Mouse (Mus musculus): ENCODE measurements around the gene Wdr92.

- TF ChIP-seq POLR2A (IDR thresholded peaks at IDR 0.05; ENCODE audit: borderline replicate concordance, extremely low read depth, insufficient read depth, insufficient read length, poor library complexity, severe bottlenecking) (no peak), CTCF (IDR thresholded peaks at IDR 0.05; ENCODE audit: borderline replicate concordance, extremely low read depth, insufficient read depth, insufficient read length) (no peak)
Measured at GRCm38 (mm10) chr11:17248715-17249114, 66.8 kb downstream of the Wdr92 start.
